Mouse (Mus musculus): ENCODE data around the gene Lipm. TPM values are rescaled to one million over a fixed set of nuclear protein-coding genes. Genes with fewer than 3 reads are reported as not detected.

Lipm gene
- polyA plus RNA-seq, 1 experiment, result not detected

- no peaks in the 10 kb centered on the region for H3K79me2 ChIP-seq (ENCODE audit: control insufficient read depth, insufficient read depth)
- H3K79me3 ChIP-seq (ENCODE audit: low read depth), result no peaks in the 10 kb centered on the region
- H3K27me3 ChIP-seq (ENCODE audit: control insufficient read depth, insufficient read depth, insufficient read length), result no peaks in the 10 kb centered on the region
- H3K36me3 ChIP-seq (ENCODE audit: control insufficient read depth, insufficient read depth), result no peaks in the 10 kb centered on the region
- TF ChIP-seq CTCF (IDR thresholded peaks at IDR 0.05; ENCODE audit: control insufficient read depth, insufficient read depth, insufficient read length) (no peak), MYOG (IDR thresholded peaks at IDR 0.05; ENCODE audit: control insufficient read depth, extremely low read depth, insufficient read length) (no peak), MYOD1 (IDR thresholded peaks at IDR 0.05; ENCODE audit: control insufficient read depth, insufficient read length, low read depth) (no peak), MAX (IDR thresholded peaks at IDR 0.05) (no peak), USF1 (IDR thresholded peaks at IDR 0.05; ENCODE audit: low read depth) (no peak), CEBPB (IDR thresholded peaks at IDR 0.05; ENCODE audit: low read depth) (no peak), FOSL1 (IDR thresholded peaks at IDR 0.05; ENCODE audit: insufficient read depth, low read length, poor library complexity, severe bottlenecking) (no peak)
- no peak overlapping the region for H3ac ChIP-seq (ENCODE audit: control insufficient read depth, insufficient read length, low read depth)
- no peak overlapping the region for H3K4me3 ChIP-seq (ENCODE audit: insufficient read depth, poor library complexity, severe bottlenecking)
Measured at GRCm38 (mm10) chr19:34139431-34140046, 38.8 kb downstream of the Lipm start.

DNA sequence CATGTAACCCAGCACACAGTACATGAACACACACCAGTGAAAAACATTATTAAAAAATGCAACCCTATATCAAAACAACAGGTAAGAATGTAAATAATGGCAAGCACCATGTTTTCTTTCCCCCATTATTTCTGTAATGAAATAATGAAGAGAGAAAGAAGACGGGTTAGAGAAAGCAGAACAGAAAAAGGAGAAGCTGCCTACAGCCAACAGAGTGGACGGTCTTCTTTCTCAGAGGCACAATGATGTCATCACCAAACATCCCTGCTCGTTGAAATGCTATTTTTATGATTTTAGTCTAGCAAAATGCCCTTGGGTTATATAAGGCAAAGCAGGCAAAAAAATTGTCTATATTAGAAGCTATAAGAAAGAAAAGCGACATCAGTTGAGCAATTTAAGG, 47.7 kb downstream of the Lipm start:
- no peak overlapping the region for H3ac ChIP-seq (ENCODE audit: control insufficient read depth, insufficient read length, low read depth)
- H3K79me2 ChIP-seq (ENCODE audit: control insufficient read depth, insufficient read depth), result no peaks in the 10 kb centered on the region
- H3K36me3 ChIP-seq (ENCODE audit: control insufficient read depth, insufficient read depth), result no peaks in the 10 kb centered on the region
- no peak overlapping the region for H3K4me3 ChIP-seq (ENCODE audit: insufficient read depth, poor library complexity, severe bottlenecking)
- TF ChIP-seq MYOG (IDR thresholded peaks at IDR 0.05; ENCODE audit: control insufficient read depth, extremely low read depth, insufficient read length) (no peak), MYOD1 (IDR thresholded peaks at IDR 0.05; ENCODE audit: control insufficient read depth, insufficient read length, low read depth) (no peak), CTCF (IDR thresholded peaks at IDR 0.05; ENCODE audit: control insufficient read depth, insufficient read depth, insufficient read length) (no peak), FOSL1 (IDR thresholded peaks at IDR 0.05; ENCODE audit: insufficient read depth, low read length, poor library complexity, severe bottlenecking) (no peak), MAX (IDR thresholded peaks at IDR 0.05) (no peak), USF1 (IDR thresholded peaks at IDR 0.05; ENCODE audit: low read depth) (no peak), CEBPB (IDR thresholded peaks at IDR 0.05; ENCODE audit: low read depth) (no peak)
- no peaks in the 10 kb centered on the region for H3K79me3 ChIP-seq (ENCODE audit: low read depth)
- H3K27me3 ChIP-seq (ENCODE audit: control insufficient read depth, insufficient read depth, insufficient read length), result no peaks in the 10 kb centered on the region

DNA sequence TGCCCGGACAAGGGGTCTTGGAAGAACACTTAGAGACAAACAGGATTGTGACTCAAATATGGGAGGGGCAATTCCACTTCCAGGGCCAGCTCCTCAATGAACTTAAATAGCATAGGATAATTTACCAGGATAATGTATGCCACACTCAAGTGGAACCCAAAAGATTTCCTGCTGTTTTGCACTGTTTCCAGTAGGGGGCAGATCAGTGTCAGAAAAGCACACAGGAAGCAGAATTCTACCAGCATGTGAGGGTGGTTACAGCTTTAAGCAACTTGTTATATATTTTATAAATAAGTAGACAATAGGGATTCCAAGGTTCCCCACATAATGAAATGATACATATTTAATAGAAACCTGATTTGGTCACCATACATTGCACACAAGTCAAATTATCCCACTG, 51.2 kb downstream of the Lipm start:
- H3K27me3 ChIP-seq (ENCODE audit: control insufficient read depth, insufficient read depth, insufficient read length), result no peaks in the 10 kb centered on the region
- H3K79me2 ChIP-seq (ENCODE audit: control insufficient read depth, insufficient read depth), result no peaks in the 10 kb centered on the region
- no peaks in the 10 kb centered on the region for H3K79me3 ChIP-seq (ENCODE audit: low read depth)
- H3ac ChIP-seq (ENCODE audit: control insufficient read depth, insufficient read length, low read depth), result no peak overlapping the region
- H3K4me3 ChIP-seq (ENCODE audit: insufficient read depth, poor library complexity, severe bottlenecking), result no peak overlapping the region
- no peaks in the 10 kb centered on the region for H3K36me3 ChIP-seq (ENCODE audit: control insufficient read depth, insufficient read depth)
- peak; percentile 46 for TF ChIP-seq CTCF (IDR thresholded peaks at IDR 0.05; ENCODE audit: control insufficient read depth, insufficient read depth, insufficient read length)
- no peak for TF ChIP-seq MAX (IDR thresholded peaks at IDR 0.05)

GRCm38 (mm10) chr19:34153263-34154144, 52.8 kb downstream of the Lipm start:
- Histone ChIP-seq H3K79me3 (ENCODE audit: low read depth) (no peaks in the 10 kb centered on the region), H3K4me3 (ENCODE audit: insufficient read depth, poor library complexity, severe bottlenecking) (no peak overlapping the region), H3K27me3 (ENCODE audit: control insufficient read depth, insufficient read depth, insufficient read length) (no peaks in the 10 kb centered on the region), H3ac (ENCODE audit: control insufficient read depth, insufficient read length, low read depth) (no peak overlapping the region), H3K79me2 (ENCODE audit: control insufficient read depth, insufficient read depth) (no peaks in the 10 kb centered on the region), H3K36me3 (ENCODE audit: control insufficient read depth, insufficient read depth) (no peaks in the 10 kb centered on the region)
- TF ChIP-seq MYOG (IDR thresholded peaks at IDR 0.05; ENCODE audit: control insufficient read depth, extremely low read depth, insufficient read length) (no peak), CEBPB (IDR thresholded peaks at IDR 0.05; ENCODE audit: low read depth) (no peak), USF1 (IDR thresholded peaks at IDR 0.05; ENCODE audit: low read depth) (no peak), MAX (IDR thresholded peaks at IDR 0.05) (no peak), FOSL1 (IDR thresholded peaks at IDR 0.05; ENCODE audit: insufficient read depth, low read length, poor library complexity, severe bottlenecking) (no peak), MYOD1 (IDR thresholded peaks at IDR 0.05; ENCODE audit: control insufficient read depth, insufficient read length, low read depth) (no peak), CTCF (IDR thresholded peaks at IDR 0.05; ENCODE audit: control insufficient read depth, insufficient read depth, insufficient read length) (no peak)

DNA sequence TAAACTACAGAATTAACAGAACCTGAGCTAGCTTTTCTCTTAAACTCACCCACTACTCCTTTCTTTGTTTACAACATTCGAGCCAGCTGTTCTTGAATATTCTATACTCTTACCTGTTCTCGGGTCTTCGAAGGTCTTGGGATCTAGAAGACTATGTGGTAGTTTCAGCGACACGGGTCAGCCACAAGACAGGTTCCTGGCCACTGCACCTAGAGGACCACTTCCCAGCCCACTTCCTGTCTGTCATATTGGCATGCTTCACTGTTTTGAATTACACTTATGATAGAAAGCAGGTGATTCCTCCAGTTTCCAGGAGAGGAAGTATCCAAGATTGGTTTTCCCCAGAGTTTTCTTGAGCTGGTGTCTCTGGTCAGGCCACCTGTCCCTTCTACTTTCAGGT, 62.0 kb downstream of the Lipm start:
- TF ChIP-seq MYOD1 (IDR thresholded peaks at IDR 0.05; ENCODE audit: control insufficient read depth, insufficient read length, low read depth) (no peak), CTCF (IDR thresholded peaks at IDR 0.05; ENCODE audit: control insufficient read depth, insufficient read depth, insufficient read length) (no peak), MYOG (IDR thresholded peaks at IDR 0.05; ENCODE audit: control insufficient read depth, extremely low read depth, insufficient read length) (no peak), USF1 (IDR thresholded peaks at IDR 0.05; ENCODE audit: low read depth) (no peak), CEBPB (IDR thresholded peaks at IDR 0.05; ENCODE audit: low read depth) (no peak), FOSL1 (IDR thresholded peaks at IDR 0.05; ENCODE audit: insufficient read depth, low read length, poor library complexity, severe bottlenecking) (no peak), MAX (IDR thresholded peaks at IDR 0.05) (no peak)
- Histone ChIP-seq H3ac (ENCODE audit: control insufficient read depth, insufficient read length, low read depth) (no peak overlapping the region), H3K27me3 (ENCODE audit: control insufficient read depth, insufficient read depth, insufficient read length) (no peaks in the 10 kb centered on the region), H3K4me3 (ENCODE audit: insufficient read depth, poor library complexity, severe bottlenecking) (no peak overlapping the region), H3K36me3 (ENCODE audit: control insufficient read depth, insufficient read depth) (no peaks in the 10 kb centered on the region), H3K79me2 (ENCODE audit: control insufficient read depth, insufficient read depth) (no peaks in the 10 kb centered on the region), H3K79me3 (ENCODE audit: low read depth) (no peaks in the 10 kb centered on the region)

Data from C2C12 (cell line).